Mouse (Mus musculus) megakaryocyte, embryonic 14.5 days (primary cell): ENCODE results near the gene H2al1e. TPM values are rescaled to one million over a fixed set of nuclear protein-coding genes. Genes with fewer than 3 reads are reported as not detected.
"Not testable (repeated sequence)": the region's sequence is repeated elsewhere in the genome, so short reads cannot be mapped to it uniquely, and the experiment has no call there.

Experiments
- H3K27me3 ChIP-seq: replicated peaks from 2 replicates; pipeline ENCODE3; 2012; ENCODE audit warnings: inconsistent platforms
- H3K36me3 ChIP-seq: replicated peaks from 2 replicates; pipeline ENCODE3; 2012; ENCODE audit warnings: low read length, inconsistent platforms, mixed read lengths
- H3K4me1 ChIP-seq: 2 replicates; pipeline ENCODE4 v1.6.1; 2012; ENCODE audit warnings: inconsistent platforms
- H3K4me3 ChIP-seq: replicated peaks from 2 replicates; pipeline ENCODE3; 2012; ENCODE audit warnings: moderate library complexity, mild to moderate bottlenecking, inconsistent platforms
- H3K9me3 ChIP-seq: 2 replicates; pipeline ENCODE4 v1.6.1; 2012; ENCODE audit warnings: inconsistent platforms
- FLI1 ChIP-seq: IDR thresholded peaks from 2 replicates; pipeline ENCODE4 v1.6.1; 2012; ENCODE audit warnings: low read length, inconsistent platforms, mixed read lengths
- GATA1 ChIP-seq: IDR thresholded peaks from 3 replicates; pipeline ENCODE4 v1.6.1; 2012; ENCODE audit warnings: mixed read lengths, low read length, inconsistent platforms, borderline replicate concordance
- polyA plus RNA-seq: library from polyadenylated mRNA; stranded (reverse); fragments of >175 nt; gene quantifications from 2 replicates; pipeline ENCODE4 v1.2.3, GENCODE M21; 2012; ENCODE audit warnings: low replicate concordance; ENCODE audit not compliant: insufficient read depth

H2al1e gene
- polyA plus RNA-seq: not detected in 2 replicates

DNA sequence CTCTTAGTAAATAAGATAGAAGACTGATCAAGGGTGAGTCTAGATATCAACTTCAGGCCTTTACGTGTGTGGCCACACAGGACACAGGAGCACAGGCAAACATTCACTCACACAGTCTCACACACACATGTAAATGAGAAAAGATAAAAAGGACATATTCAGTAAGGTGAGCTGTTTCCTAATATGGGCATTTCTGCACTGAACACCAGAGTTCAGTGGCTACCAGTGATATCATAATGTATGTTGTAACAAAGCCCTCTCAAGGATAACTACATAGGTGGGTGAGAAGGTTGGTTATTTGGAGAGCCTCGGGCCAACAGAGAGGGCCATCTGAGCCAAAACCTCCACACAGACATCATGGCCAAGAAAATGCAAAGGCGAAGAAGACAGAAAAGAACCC, at the start of gene H2al1e:
Gene H2al1e, plus strand, starts transcription at position 301 of the 400 bp plus-strand sequence.
- not testable (repeated sequence) for H3K9me3 ChIP-seq, H3K36me3 ChIP-seq, H3K4me3 ChIP-seq, H3K27me3 ChIP-seq, H3K4me1 ChIP-seq

DNA sequence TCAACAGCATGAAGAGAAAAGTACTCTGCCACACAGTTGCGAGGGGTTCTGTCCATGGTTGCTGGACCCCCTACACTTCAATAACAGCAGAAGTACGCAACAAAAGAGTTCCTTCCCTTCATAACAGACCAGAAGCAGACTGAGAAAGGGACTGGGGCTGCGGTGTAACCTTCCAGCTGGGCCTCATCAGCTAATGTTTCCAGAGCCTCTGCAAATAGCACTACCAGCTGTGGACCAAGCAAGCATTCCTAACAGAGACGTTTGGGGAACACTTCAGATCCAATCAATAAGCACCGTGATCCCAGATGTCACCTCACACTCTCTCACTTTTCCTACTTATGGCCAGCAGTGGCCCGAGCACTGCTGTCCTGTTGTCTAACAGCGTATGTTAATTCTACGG, 46.8 kb upstream of the H2al1e start:
- Histone ChIP-seq H3K27me3 (peaks cover 38% of the 10 kb centered on the region), H3K36me3 (no peaks in the 10 kb centered on the region), H3K9me3 (no peaks in the 10 kb centered on the region), H3K4me3 (no peak overlapping the region), H3K4me1 (no peaks in the 10 kb centered on the region)
- no peak for TF ChIP-seq FLI1

DNA sequence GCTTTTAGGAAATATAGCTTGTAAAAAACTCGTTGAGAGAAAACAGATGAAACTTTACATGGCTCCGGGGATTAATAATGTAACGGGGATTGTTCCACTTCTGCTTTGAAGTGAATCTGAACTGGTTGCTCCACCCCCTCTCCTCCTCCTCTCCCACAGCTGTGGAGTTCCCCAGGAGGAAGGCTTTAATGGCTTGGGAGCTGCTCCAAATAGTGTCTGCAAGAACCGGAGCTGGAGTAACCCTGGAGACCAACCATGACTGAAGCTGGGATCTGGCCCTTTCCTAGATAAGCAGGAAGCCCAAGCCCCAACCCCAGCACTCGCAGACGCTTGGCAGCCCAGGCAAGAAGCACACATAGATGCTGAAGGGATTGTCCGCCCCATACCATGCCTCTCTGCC, 43.9 kb upstream of the H2al1e start:
- no peaks in the 10 kb centered on the region for H3K9me3 ChIP-seq
- no peak for TF ChIP-seq FLI1
- no peak for TF ChIP-seq GATA1
- no peaks in the 10 kb centered on the region for H3K4me1 ChIP-seq
- no peak overlapping the region for H3K4me3 ChIP-seq
- peaks cover 42% of the 10 kb centered on the region for H3K27me3 ChIP-seq
- H3K36me3 ChIP-seq: no peaks in the 10 kb centered on the region

DNA sequence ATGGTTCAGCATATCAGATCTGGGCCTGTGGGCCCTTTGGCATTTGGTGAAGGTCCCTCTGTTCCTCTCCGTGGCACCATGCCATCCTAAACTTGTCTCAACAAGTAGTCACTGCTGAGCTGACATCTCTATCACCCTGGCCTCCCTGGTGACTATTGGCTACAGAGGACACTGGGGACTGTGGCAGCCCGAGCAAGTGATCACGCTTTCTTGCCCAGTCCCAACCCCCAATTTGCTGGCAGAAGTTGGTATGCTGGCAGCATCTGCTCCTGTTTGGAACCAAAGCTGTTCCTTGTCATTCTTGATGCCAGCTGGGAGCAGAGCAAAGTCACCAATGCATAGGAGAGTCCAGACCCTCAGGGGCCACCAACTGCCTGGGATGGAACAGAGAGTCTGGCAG, 42.7 kb upstream of the H2al1e start:
- H3K36me3 ChIP-seq: no peaks in the 10 kb centered on the region
- no peaks in the 10 kb centered on the region for H3K9me3 ChIP-seq
- H3K4me1 ChIP-seq: no peaks in the 10 kb centered on the region
- TF ChIP-seq GATA1 (no peak), FLI1 (no peak)
- no peak overlapping the region for H3K4me3 ChIP-seq
- H3K27me3 ChIP-seq: peaks cover 42% of the 10 kb centered on the region

DNA sequence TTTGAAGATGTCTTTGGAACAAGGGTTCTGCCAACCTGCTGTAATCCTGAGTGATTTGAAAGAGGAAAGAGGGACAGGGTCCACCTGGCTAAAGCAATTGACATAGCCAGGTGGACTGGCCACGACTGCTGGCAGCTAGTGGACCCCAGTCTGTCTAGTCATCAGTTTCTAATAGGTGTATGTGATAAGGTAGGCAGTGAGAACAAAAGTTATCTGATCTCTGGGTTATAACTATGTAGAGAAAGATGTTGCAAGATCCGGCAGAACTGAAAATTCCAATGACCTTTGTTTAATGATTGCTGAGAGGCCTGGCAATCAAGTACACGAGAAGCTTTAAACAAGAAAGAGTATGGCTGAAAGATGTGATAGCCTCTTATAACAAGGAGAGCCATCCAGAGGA, 38.5 kb upstream of the H2al1e start:
- no peaks in the 10 kb centered on the region for H3K9me3 ChIP-seq
- H3K4me1 ChIP-seq: no peaks in the 10 kb centered on the region
- TF ChIP-seq GATA1 (no peak), FLI1 (no peak)
- no peaks in the 10 kb centered on the region for H3K36me3 ChIP-seq
- H3K27me3 ChIP-seq: peaks cover 36% of the 10 kb centered on the region
- H3K4me3 ChIP-seq: no peak overlapping the region

DNA sequence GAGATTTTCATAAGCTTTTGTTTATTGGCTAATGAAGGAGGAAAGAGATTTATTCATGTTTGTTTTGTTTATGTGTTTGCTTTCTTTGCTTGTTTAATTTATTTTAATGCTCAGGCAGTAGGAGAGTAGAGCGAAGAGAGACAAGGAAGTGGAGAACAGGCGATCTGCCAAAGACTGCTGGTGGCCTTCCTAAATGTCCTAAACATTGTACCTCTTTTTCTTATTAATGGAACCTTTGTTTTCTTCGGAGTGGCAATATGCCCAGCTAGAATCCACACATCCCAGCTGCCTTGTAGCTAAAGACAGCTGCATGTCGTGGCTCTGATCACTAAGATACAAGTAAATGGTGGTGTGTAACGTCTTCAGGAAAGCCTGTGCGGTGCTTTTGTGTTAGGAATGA, 34.7 kb upstream of the H2al1e start:
- no peak for TF ChIP-seq FLI1
- no peak for TF ChIP-seq GATA1
- peaks cover 19% of the 10 kb centered on the region for H3K27me3 ChIP-seq
- no peak overlapping the region for H3K4me3 ChIP-seq
- H3K9me3 ChIP-seq: no peaks in the 10 kb centered on the region
- no peaks in the 10 kb centered on the region for H3K4me1 ChIP-seq
- no peaks in the 10 kb centered on the region for H3K36me3 ChIP-seq

DNA sequence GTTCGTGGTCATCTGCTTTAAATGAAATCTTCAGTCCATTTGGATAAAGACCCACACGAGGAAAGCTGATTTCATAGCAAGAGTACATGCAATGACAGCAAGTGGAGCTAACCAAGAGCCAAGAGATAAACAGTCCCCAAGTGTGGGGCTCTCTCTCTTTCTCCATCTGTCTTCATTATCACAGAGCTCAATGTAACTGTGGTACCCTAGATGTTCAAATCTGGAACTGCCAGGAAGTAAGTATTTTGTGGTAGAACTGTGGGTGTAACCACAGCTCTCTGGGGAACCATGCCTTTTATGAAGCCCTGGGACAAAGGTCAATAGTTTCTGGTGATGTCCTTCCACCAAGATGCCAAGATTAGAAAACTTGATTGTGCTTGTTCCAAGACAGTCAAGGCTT, 31.0 kb upstream of the H2al1e start:
- TF ChIP-seq GATA1 (no peak), FLI1 (no peak)
- Histone ChIP-seq H3K27me3 (peaks cover 16% of the 10 kb centered on the region), H3K9me3 (peaks cover 20% of the 10 kb centered on the region)

DNA sequence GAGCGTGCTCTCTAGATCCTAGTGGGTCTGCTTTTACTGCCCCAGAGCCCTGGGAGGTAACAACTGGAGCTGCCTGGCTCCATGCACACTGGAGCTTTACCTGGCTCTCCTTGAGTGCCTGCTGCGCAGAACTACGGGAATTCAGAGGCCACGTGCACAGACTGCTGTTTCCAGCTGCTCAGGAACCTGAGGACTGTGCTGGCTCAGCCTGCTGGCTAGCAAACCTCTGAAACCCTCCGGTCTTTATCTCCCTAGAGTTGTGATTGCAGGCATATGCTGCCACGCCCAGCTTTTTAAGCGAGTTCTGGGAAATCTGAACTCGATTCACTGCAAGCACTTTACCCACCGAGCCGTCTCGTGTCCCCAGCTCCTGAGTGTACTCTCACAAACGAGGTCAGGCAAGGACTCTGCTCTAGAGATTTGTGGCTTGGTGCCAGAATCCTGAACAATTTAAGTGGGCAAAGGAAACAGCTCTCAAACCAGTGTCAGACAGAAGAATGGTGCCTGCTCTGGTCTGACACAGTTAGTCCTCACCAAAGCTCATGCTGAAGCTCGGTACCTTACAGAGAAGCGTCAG, 23.3 kb upstream of the H2al1e start:
- H3K4me3 ChIP-seq: no peak overlapping the region
- H3K4me1 ChIP-seq: no peaks in the 10 kb centered on the region
- H3K9me3 ChIP-seq: peaks cover 36% of the 10 kb centered on the region
- H3K36me3 ChIP-seq: no peaks in the 10 kb centered on the region
- H3K27me3 ChIP-seq: peaks cover 32% of the 10 kb centered on the region
- TF ChIP-seq GATA1 (no peak), FLI1 (no peak)

More for the DNA sequence above, 31.0 kb upstream of the H2al1e start:
- Histone ChIP-seq H3K4me1 (no peaks in the 10 kb centered on the region), H3K4me3 (no peak overlapping the region), H3K36me3 (no peaks in the 10 kb centered on the region)

DNA sequence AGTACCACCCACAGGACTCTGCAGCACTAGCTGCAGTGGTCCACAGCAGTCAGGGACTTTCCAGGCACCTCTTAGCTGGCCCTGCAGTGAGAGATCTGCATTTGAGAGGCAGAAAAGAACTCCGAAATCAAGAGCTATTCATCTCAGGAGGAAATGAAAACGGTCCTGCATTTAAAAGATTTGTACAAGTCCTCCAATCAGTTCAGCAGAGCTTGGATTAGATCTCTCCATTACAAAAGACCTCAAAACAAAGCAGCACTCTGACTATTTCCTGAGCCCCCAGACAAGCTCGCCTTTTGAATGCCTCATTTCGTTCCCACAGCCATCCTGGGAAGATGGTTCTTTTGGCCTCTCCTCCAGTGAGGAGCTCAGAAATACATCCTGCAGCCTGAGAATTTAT, 22.5 kb upstream of the H2al1e start:
- peaks cover 36% of the 10 kb centered on the region for H3K27me3 ChIP-seq
- TF ChIP-seq GATA1 (no peak), FLI1 (no peak)
- peaks cover 29% of the 10 kb centered on the region for H3K9me3 ChIP-seq
- H3K4me1 ChIP-seq: no peaks in the 10 kb centered on the region
- H3K4me3 ChIP-seq: no peak overlapping the region
- H3K36me3 ChIP-seq: no peaks in the 10 kb centered on the region

DNA sequence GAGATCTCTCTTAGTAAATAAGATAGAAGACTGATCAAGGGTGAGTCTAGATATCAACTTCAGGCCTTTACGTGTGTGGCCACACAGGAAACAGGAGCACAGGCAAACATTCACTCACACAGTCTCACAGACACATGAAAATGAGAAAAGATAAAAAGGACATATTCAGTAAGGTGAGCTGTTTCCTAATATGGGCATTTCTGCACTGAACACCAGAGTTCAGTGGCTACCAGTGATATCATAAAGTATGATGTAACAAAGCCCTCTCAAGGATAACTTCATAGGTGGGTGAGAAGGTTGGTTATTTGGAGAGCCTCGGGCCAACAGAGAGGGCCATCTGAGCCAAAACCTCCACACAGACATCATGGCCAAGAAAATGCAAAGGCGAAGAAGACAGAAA, 12.8 kb upstream of the H2al1e start, which contains the start of gene H2al1a:
Gene H2al1a, plus strand, starts transcription at position 301 of the 400 bp plus-strand sequence.
- not testable (repeated sequence) for H3K27me3 ChIP-seq, H3K4me3 ChIP-seq, H3K36me3 ChIP-seq, H3K4me1 ChIP-seq, H3K9me3 ChIP-seq

DNA sequence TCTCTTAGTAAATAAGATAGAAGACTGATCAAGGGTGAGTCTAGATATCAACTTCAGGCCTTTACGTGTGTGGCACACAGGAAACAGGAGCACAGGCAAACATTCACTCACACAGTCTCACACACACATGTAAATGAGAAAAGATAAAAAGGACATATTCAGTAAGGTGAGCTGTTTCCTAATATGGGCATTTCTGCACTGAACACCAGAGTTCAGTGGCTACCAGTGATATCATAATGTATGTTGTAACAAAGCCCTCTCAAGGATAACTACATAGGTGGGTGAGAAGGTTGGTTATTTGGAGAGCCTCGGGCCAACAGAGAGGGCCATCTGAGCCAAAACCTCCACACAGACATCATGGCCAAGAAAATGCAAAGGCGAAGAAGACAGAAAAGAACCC, 9.6 kb upstream of the H2al1e start, which contains the start of gene H2al1b:
Gene H2al1b, plus strand, starts transcription at position 301 of the 400 bp plus-strand sequence.
- H3K4me3 ChIP-seq, H3K4me1 ChIP-seq, H3K27me3 ChIP-seq: not testable (repeated sequence)

DNA sequence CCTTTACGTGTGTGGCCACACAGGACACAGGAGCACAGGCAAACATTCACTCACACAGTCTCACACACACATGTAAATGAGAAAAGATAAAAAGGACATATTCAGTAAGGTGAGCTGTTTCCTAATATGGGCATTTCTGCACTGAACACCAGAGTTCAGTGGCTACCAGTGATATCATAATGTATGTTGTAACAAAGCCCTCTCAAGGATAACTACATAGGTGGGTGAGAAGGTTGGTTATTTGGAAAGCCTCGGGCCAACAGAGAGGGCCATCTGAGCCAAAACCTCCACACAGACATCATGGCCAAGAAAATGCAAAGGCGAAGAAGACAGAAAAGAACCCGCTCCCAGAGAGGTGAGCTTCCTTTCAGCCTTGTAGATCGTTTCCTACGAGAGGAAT, 6.4 kb upstream of the H2al1e start, which contains the start of gene H2al1c:
Gene H2al1c, plus strand, starts transcription at position 301 of the 400 bp plus-strand sequence.
- H3K9me3 ChIP-seq, H3K4me1 ChIP-seq, H3K27me3 ChIP-seq, H3K4me3 ChIP-seq, H3K36me3 ChIP-seq: not testable (repeated sequence)

More for the DNA sequence above, 9.6 kb upstream of the H2al1e start, which contains the start of gene H2al1b:
- H3K9me3 ChIP-seq, H3K36me3 ChIP-seq: not testable (repeated sequence)

DNA sequence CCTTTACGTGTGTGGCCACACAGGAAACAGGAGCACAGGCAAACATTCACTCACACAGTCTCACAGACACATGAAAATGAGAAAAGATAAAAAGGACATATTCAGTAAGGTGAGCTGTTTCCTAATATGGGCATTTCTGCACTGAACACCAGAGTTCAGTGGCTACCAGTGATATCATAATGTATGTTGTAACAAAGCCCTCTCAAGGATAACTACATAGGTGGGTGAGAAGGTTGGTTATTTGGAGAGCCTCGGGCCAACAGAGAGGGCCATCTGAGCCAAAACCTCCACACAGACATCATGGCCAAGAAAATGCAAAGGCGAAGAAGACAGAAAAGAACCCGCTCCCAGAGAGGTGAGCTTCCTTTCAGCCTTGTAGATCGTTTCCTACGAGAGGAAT, 3.2 kb upstream of the H2al1e start, which contains the start of gene H2al1d:
Gene H2al1d, plus strand, starts transcription at position 301 of the 400 bp plus-strand sequence.
- not testable (repeated sequence) for H3K4me3 ChIP-seq, H3K4me1 ChIP-seq, H3K27me3 ChIP-seq, H3K9me3 ChIP-seq, H3K36me3 ChIP-seq

DNA sequence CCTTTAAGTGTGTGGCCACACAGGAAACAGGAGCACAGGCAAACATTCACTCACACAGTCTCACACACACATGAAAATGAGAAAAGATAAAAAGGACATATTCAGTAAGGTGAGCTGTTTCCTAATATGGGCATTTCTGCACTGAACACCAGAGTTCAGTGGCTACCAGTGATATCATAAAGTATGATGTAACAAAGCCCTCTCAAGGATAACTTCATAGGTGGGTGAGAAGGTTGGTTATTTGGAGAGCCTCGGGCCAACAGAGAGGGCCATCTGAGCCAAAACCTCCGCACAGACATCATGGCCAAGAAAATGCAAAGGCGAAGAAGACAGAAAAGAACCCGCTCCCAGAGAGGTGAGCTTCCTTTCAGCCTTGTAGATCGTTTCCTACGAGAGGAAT, 3.1 kb downstream of the H2al1e start, which contains the start of gene H2al1f:
Gene H2al1f, plus strand, starts transcription at position 301 of the 400 bp plus-strand sequence.
- not testable (repeated sequence) for H3K36me3 ChIP-seq, H3K27me3 ChIP-seq, H3K9me3 ChIP-seq, H3K4me1 ChIP-seq, H3K4me3 ChIP-seq

DNA sequence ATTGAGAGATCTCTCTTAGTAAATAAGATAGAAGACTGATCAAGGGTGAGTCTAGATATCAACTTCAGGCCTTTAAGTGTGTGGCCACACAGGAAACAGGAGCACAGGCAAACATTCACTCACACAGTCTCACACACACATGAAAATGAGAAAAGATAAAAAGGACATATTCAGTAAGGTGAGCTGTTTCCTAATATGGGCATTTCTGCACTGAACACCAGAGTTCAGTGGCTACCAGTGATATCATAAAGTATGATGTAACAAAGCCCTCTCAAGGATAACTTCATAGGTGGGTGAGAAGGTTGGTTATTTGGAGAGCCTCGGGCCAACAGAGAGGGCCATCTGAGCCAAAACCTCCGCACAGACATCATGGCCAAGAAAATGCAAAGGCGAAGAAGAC, 6.2 kb downstream of the H2al1e start, which contains the start of gene H2al1g:
Gene H2al1g, plus strand, starts transcription at position 301 of the 400 bp plus-strand sequence.
- not testable (repeated sequence) for H3K27me3 ChIP-seq, H3K4me3 ChIP-seq, H3K36me3 ChIP-seq, H3K9me3 ChIP-seq, H3K4me1 ChIP-seq
